Mouse (Mus musculus) myocyte (in vitro differentiated cells): ENCODE measurements around the gene Zfp827. TPM values are rescaled to one million over a fixed set of nuclear protein-coding genes. Genes with fewer than 3 reads are reported as not detected.
A peak's percentile ranks its signal among the peaks of the same experiment; 100 is the strongest.

Experiments
- H3K27me3 ChIP-seq: one replicate; pipeline ENCODE4 v1.6.1; 2011; ENCODE audit not compliant: control insufficient read depth, insufficient read depth, insufficient read length
- H3K36me3 ChIP-seq: one replicate; pipeline ENCODE4 v1.6.1; 2011; ENCODE audit not compliant: control insufficient read depth, insufficient read depth
- H3K4me2 ChIP-seq: one replicate; pipeline ENCODE4 v1.6.1; 2011; ENCODE audit warnings: low read depth, control low read depth
- H3K4me3 ChIP-seq: one replicate; pipeline ENCODE4 v1.5.1; 2011; ENCODE audit warnings: mild to moderate bottlenecking, control low read depth, moderate library complexity
- H3K79me2 ChIP-seq: one replicate; pipeline ENCODE4 v1.6.1; 2011; ENCODE audit not compliant: control insufficient read depth, insufficient read depth
- H3ac ChIP-seq: one replicate; pipeline ENCODE4 v1.6.1; 2011; ENCODE audit not compliant: control insufficient read depth, insufficient read length
- CEBPB ChIP-seq: IDR thresholded peaks from 2 replicates; pipeline ENCODE4 v1.6.1; 2011; ENCODE audit warnings: mild to moderate bottlenecking, moderate library complexity; ENCODE audit not compliant: poor library complexity, insufficient read depth, severe bottlenecking
- E2F4 ChIP-seq: IDR thresholded peaks from one replicate; pipeline ENCODE4 v1.6.1; 2011; ENCODE audit warnings: mild to moderate bottlenecking, control low read depth, moderate library complexity; ENCODE audit not compliant: insufficient read depth
- MAX ChIP-seq: IDR thresholded peaks from one replicate; pipeline ENCODE4 v1.6.1; 2011; ENCODE audit warnings: low read depth, mild to moderate bottlenecking, control low read depth
- MYOD1 ChIP-seq, 3 experiments: IDR thresholded peaks; one replicate each; pipeline ENCODE4 v1.6.1; 2011; ENCODE audit warnings: control low read depth in 2 of 3, low read depth in 2 of 3, mild to moderate bottlenecking in 2 of 3, moderate library complexity in 1 of 3; ENCODE audit not compliant: insufficient read length in 2 of 3, control insufficient read depth in 1 of 3
- MYOG ChIP-seq, 3 experiments: IDR thresholded peaks; one replicate each; pipeline ENCODE4 v1.6.1; 2011; ENCODE audit warnings: control low read depth in 2 of 3, low read depth in 2 of 3, mild to moderate bottlenecking in 2 of 3; ENCODE audit not compliant: insufficient read length in 2 of 3, control insufficient read depth in 1 of 3, insufficient read depth in 1 of 3
- POLR2A ChIP-seq: IDR thresholded peaks from one replicate; pipeline ENCODE4 v1.6.1; 2011; ENCODE audit warnings: low read depth, mild to moderate bottlenecking, control low read depth, moderate library complexity; ENCODE audit not compliant: insufficient read length
- POLR2AphosphoS2 ChIP-seq: IDR thresholded peaks from one replicate; pipeline ENCODE4 v1.6.1; 2011; ENCODE audit warnings: low read depth, control low read depth; ENCODE audit not compliant: insufficient read length
- REST ChIP-seq: IDR thresholded peaks from one replicate; pipeline ENCODE4 v1.6.1; 2011; ENCODE audit warnings: mild to moderate bottlenecking, control low read depth, moderate library complexity; ENCODE audit not compliant: insufficient read depth, insufficient read length
- SRF ChIP-seq: IDR thresholded peaks from one replicate; pipeline ENCODE4 v1.6.1; 2011; ENCODE audit warnings: low read depth; ENCODE audit not compliant: control insufficient read depth, insufficient read length
- TCF12 ChIP-seq: IDR thresholded peaks from one replicate; pipeline ENCODE4 v1.6.1; 2011; ENCODE audit warnings: mild to moderate bottlenecking, control low read depth; ENCODE audit not compliant: poor library complexity, insufficient read depth, severe bottlenecking
- TCF3 ChIP-seq: IDR thresholded peaks from one replicate; pipeline ENCODE4 v1.6.1; 2011; ENCODE audit warnings: low read depth, control low read depth; ENCODE audit not compliant: insufficient read length
- USF1 ChIP-seq: IDR thresholded peaks from one replicate; pipeline ENCODE4 v1.6.1; 2011; ENCODE audit warnings: low read depth, mild to moderate bottlenecking, control low read depth, moderate library complexity
- polyA plus RNA-seq: library from polyadenylated mRNA; unstranded; fragments of >200 nt; fragmentation: generic; extraction: Trizol; gene quantifications from one replicate; pipeline ENCODE4 v1.2.1, GENCODE M21; 2012; ENCODE audit warnings: missing spikeins

Gene Zfp827
- polyA plus RNA-seq, 1 experiment, result 7.7 TPM

DNA sequence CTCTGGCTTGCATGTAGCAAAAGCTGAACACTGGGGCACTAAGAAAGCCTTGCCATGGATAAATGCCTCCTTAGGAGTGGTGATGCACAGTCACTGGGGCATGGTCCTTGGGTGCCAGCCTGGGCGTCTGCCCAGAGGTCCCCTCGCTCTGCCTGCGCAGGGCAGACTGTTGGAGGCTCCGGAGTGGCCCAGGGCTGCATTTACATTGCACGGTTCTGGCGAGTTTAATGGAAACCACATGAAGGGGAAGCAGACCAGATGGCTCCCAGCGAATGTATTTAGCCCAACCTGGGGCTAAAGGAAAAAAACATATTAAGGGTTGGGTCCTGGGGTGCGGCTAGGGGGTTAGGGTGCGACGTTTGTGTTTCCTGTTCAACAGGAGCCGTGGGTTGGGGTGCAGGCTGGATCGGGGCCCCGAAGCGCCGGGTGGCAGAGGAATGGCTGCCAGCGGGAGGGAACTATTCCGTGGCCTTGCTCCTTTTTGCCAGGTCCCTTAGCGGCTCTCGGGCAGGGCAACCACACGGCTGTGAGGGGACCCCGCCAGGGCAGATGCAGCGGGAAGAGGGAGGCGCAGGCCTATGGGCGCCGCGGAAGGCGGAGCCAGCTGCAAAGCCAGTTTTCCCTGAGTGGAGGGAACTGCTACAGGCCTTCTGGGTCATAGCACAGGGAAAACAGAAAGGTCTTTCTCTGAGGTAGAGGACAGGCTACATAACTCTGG lies 181.6 kb downstream of the Zfp827 start:
- H3K36me3 ChIP-seq, result no peaks in the 10 kb centered on the region
- peak overlapping the region; percentile 31 for H3K4me3 ChIP-seq
- H3ac ChIP-seq, result no peak overlapping the region
- TF ChIP-seq POLR2A (peak; percentile 52), TCF3 (no peak), USF1 (no peak), MYOD1 (IDR thresholded peaks at IDR 0.05; ENCODE audit: control insufficient read depth in 1 of 3, insufficient read length in 2 of 3, low read depth in 2 of 3) (no peak), MYOG (IDR thresholded peaks at IDR 0.05; ENCODE audit: control insufficient read depth in 1 of 3, insufficient read depth in 1 of 3, insufficient read length in 2 of 3, low read depth in 2 of 3) (peak in 1 of 3 experiments; percentile 61), E2F4 (no peak), POLR2AphosphoS2 (peak; percentile 20), MAX (no peak)
- H3K79me2 ChIP-seq, result no peaks in the 10 kb centered on the region
- peak overlapping the region; percentile 100 for H3K4me2 ChIP-seq
- no peaks in the 10 kb centered on the region for H3K27me3 ChIP-seq

DNA sequence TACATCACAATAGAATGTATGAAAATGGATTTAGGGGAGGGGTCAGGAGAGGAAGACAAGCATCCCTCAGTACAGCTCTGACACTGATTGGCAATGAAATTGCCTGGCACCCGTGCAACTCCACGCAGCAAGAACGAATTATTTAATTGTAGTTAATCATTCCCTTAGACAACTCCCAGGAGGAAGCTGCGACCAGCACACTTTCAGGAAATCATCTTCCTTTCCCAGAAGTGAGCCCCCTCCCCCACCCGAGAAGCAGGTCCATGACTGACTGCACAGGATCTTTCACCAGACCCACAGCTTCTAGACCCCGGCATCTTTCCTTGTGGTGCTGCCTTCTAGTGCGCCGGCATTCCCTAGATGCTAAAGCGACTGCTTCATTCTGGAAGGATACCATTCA lies 183.4 kb downstream of the Zfp827 start:
- Histone ChIP-seq H3K79me2 (no peaks in the 10 kb centered on the region), H3K27me3 (no peaks in the 10 kb centered on the region), H3K4me2 (no peak overlapping the region), H3ac (no peak overlapping the region), H3K4me3 (no peak overlapping the region), H3K36me3 (no peaks in the 10 kb centered on the region)
- no peak for TF ChIP-seq MYOG (IDR thresholded peaks at IDR 0.05; ENCODE audit: control insufficient read depth in 1 of 3, insufficient read depth in 1 of 3, insufficient read length in 2 of 3, low read depth in 2 of 3)
- TF ChIP-seq MYOD1 (IDR thresholded peaks at IDR 0.05; ENCODE audit: control insufficient read depth in 1 of 3, insufficient read length in 2 of 3, low read depth in 2 of 3), result no peak
- no peak for TF ChIP-seq USF1
- no peak for TF ChIP-seq POLR2A
- no peak for TF ChIP-seq MAX
- TF ChIP-seq TCF3, result no peak
- no peak for TF ChIP-seq CEBPB
- TF ChIP-seq SRF, result no peak
- TF ChIP-seq E2F4, result no peak
- TF ChIP-seq POLR2AphosphoS2, result no peak
- TF ChIP-seq TCF12, result no peak
- no peak for TF ChIP-seq REST

DNA sequence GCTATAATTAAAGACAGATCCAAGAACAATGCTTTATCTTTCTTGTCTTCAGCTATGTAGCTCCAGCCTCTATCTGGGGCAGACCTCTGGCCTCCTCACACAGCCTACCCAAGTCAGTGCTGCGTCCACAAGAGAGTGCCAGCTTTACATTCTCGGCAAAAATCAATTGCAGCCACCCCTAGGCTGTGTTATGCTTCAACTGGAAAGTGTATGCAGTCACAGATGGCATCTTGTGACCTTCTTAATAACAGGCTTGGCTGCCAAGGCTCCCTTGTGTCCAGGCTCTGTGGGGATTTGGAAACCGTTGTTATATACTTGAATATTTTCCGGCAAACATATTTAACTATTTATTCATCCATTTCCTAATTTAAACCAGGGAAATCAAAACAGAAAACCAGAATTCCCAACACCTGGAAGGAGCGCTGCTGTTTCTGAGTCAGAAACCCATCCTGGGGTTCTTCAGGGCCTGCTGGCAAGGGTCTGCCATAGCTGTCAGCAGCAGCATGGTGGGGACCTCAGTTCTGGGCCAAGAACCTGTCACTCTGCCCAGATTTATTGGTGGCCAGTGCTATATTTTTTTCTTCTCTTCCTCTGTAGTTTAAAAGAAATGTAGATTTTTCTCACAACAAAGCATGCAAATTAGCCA lies 194.0 kb downstream of the Zfp827 start:
- no peaks in the 10 kb centered on the region for H3K27me3 ChIP-seq
- H3K36me3 ChIP-seq, result no peaks in the 10 kb centered on the region
- H3K4me2 ChIP-seq, result no peak overlapping the region
- no peak for TF ChIP-seq MYOD1 (IDR thresholded peaks at IDR 0.05; ENCODE audit: control insufficient read depth in 1 of 3, insufficient read length in 2 of 3, low read depth in 2 of 3)
- TF ChIP-seq REST, result no peak
- TF ChIP-seq SRF, result no peak
- no peak for TF ChIP-seq TCF3
- no peak for TF ChIP-seq MAX
- no peak for TF ChIP-seq POLR2A
- TF ChIP-seq USF1, result no peak
- H3ac ChIP-seq, result no peak overlapping the region
- no peaks in the 10 kb centered on the region for H3K79me2 ChIP-seq
- H3K4me3 ChIP-seq, result no peak overlapping the region

DNA sequence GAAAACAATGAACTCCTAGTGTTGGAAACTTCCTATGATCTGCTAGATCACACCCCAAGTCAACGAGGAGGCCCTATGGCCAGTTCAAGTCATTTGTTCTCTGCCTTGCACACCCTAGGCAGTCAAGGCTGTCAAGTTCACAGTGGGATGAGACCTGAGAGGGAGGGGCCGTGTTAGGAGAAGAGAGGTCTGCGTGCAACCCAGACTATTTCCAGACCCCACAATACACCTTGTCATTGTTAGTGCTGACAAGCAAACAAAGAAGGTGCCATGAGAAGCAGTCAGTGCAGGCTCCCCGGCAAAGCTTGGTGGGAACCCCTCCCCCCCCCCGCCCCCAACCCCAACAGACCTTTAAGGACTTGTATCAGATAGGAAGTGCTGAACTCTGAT lies 194.5 kb downstream of the Zfp827 start:
- Histone ChIP-seq H3K79me2 (no peaks in the 10 kb centered on the region), H3K4me3 (no peak overlapping the region), H3K36me3 (no peaks in the 10 kb centered on the region), H3K27me3 (no peaks in the 10 kb centered on the region), H3K4me2 (no peak overlapping the region), H3ac (no peak overlapping the region)
- TF ChIP-seq MAX (no peak), CEBPB (no peak), TCF3 (no peak), POLR2A (no peak), USF1 (no peak), MYOG (IDR thresholded peaks at IDR 0.05; ENCODE audit: control insufficient read depth in 1 of 3, insufficient read depth in 1 of 3, insufficient read length in 2 of 3, low read depth in 2 of 3) (no peak)

DNA sequence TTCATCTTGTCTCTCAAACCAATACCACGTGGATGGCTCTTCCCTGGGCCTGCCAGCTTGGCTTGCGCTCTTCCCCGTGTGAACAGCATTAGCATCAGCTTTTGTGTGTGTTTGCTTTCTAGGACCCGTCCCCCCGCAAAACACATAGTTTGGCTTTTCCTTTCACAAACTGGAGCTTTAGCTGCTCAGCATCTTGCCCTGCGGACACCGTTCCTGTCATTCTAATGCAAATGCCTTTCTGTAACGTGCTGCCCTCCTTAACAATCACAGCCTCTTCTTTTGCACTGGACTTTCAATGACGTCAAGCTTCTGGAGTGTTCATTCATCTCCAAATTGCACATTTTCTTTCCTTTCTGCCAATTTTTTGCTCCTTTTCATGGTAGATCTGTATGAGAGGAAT lies 196.1 kb downstream of the Zfp827 start:
- Histone ChIP-seq H3ac (no peak overlapping the region), H3K27me3 (no peaks in the 10 kb centered on the region), H3K79me2 (no peaks in the 10 kb centered on the region), H3K4me3 (no peak overlapping the region), H3K36me3 (no peaks in the 10 kb centered on the region), H3K4me2 (no peak overlapping the region)
- TF ChIP-seq TCF12 (no peak), POLR2A (no peak), TCF3 (no peak), MYOD1 (IDR thresholded peaks at IDR 0.05; ENCODE audit: control insufficient read depth in 1 of 3, insufficient read length in 2 of 3, low read depth in 2 of 3) (no peak), REST (no peak), USF1 (no peak), MAX (no peak), E2F4 (no peak), CEBPB (no peak), SRF (no peak)
